Mouse (Mus musculus) CH12.LX (cell line): ENCODE measurements at regions not wholly inside any gene's neighbourhood (a gene's known extent, or its start where the extent isn't known, plus 50 kb on each side); places are given as distances from the start of the nearest gene placed in this dataset.

Source experiments
- DNase-seq: peaks from one replicate; pipeline ENCODE4 v3.0.0-alpha.2; 2013; ENCODE audit errors: extremely low read depth
- H3K27ac ChIP-seq: 2 replicates; pipeline ENCODE4 v1.5.1; 2012; ENCODE audit warnings: low read depth, mild to moderate bottlenecking, control low read depth, moderate library complexity; ENCODE audit not compliant: insufficient read depth
- H3K27me3 ChIP-seq: replicated peaks from 2 replicates; pipeline ENCODE3; 2012; ENCODE audit warnings: inconsistent platforms
- H3K36me3 ChIP-seq, 2 experiments: replicated peaks in 1 of 2; 2 replicates each; pipeline versions ENCODE3 to v1.6.1; 2012; ENCODE audit warnings: inconsistent platforms in 1 of 2, low read length in 1 of 2, mild to moderate bottlenecking in 1 of 2, mixed read lengths in 1 of 2, moderate library complexity in 1 of 2; ENCODE audit not compliant: control insufficient read depth in 1 of 2, insufficient read depth in 1 of 2
- H3K4me1 ChIP-seq, 2 experiments: 2 replicates each; pipeline ENCODE4 v1.6.1; 2012; ENCODE audit warnings: inconsistent platforms in 1 of 2, moderate library complexity in 1 of 2; ENCODE audit not compliant: insufficient read depth in 2 of 2, control insufficient read depth in 1 of 2
- H3K4me2 ChIP-seq: 2 replicates; pipeline ENCODE4 v1.6.1; 2012; ENCODE audit warnings: low read depth, mild to moderate bottlenecking, control low read depth; ENCODE audit not compliant: poor library complexity, insufficient read depth, severe bottlenecking
- H3K4me3 ChIP-seq, 3 experiments: fragments of 150-350 bp in 1 of 3; sonication (generic) in 1 of 3; replicated peaks in 1 of 3; 2 replicates each; pipeline versions ENCODE3 to v1.5.1; 2011 to 2012; ENCODE audit warnings: low read depth in 2 of 3, low read length in 2 of 3, mild to moderate bottlenecking in 2 of 3, moderate library complexity in 2 of 3, control low read depth in 1 of 3, improper control_type of control experiment in 1 of 3, inconsistent platforms in 1 of 3, mixed read lengths in 1 of 3; ENCODE audit not compliant: poor library complexity in 1 of 3
- H3K79me2 ChIP-seq: replicated peaks from 2 replicates; pipeline ENCODE4 v1.6.1; 2012; ENCODE audit warnings: mild to moderate bottlenecking, moderate library complexity; ENCODE audit not compliant: control insufficient read depth, poor library complexity, insufficient read depth, severe bottlenecking; ENCODE audit errors: extremely low read depth
- H3K9ac ChIP-seq: 2 replicates; pipeline ENCODE4 v1.6.1; 2012; ENCODE audit warnings: low read depth, mild to moderate bottlenecking, control low read depth, moderate library complexity; ENCODE audit not compliant: insufficient read depth
- H3K9me3 ChIP-seq: replicated peaks from 2 replicates; pipeline ENCODE3; 2012; ENCODE audit warnings: low read length, inconsistent platforms, mixed read lengths
- BHLHE40 ChIP-seq: IDR thresholded peaks from 2 replicates; pipeline ENCODE4 v1.6.1; 2011; ENCODE audit warnings: mild to moderate bottlenecking, low read depth, low read length, improper control_type of control experiment
- CHD1 ChIP-seq: IDR thresholded peaks from 2 replicates; pipeline ENCODE4 v1.6.1; 2012; ENCODE audit warnings: low read depth, low read length, improper control_type of control experiment, inconsistent platforms
- CHD2 ChIP-seq: IDR thresholded peaks from 2 replicates; pipeline ENCODE4 v1.6.1; 2011; ENCODE audit warnings: low read length, improper control_type of control experiment
- ELF1 ChIP-seq: IDR thresholded peaks from 2 replicates; pipeline ENCODE4 v1.6.1; 2014; ENCODE audit warnings: low read depth, mild to moderate bottlenecking, inconsistent platforms, low read length, improper control_type of control experiment
- GABPA ChIP-seq: IDR thresholded peaks from 2 replicates; pipeline ENCODE4 v1.6.1; 2012; ENCODE audit warnings: low read depth, low read length, improper control_type of control experiment, inconsistent platforms; ENCODE audit not compliant: insufficient replicate concordance
- HCFC1 ChIP-seq: IDR thresholded peaks from 2 replicates; pipeline ENCODE4 v1.6.1; 2012; ENCODE audit warnings: low read depth, mild to moderate bottlenecking, inconsistent platforms, low read length, improper control_type of control experiment
- IRF4 ChIP-seq: IDR thresholded peaks from 2 replicates; pipeline ENCODE4 v1.6.1; 2014; ENCODE audit warnings: low read depth, mild to moderate bottlenecking, inconsistent platforms, low read length, improper control_type of control experiment
- JUN ChIP-seq: IDR thresholded peaks from 2 replicates; pipeline ENCODE4 v1.6.1; 2011; ENCODE audit warnings: low read depth, mild to moderate bottlenecking, low read length, improper control_type of control experiment, moderate library complexity; ENCODE audit not compliant: insufficient read depth
- JUND ChIP-seq: conservative IDR thresholded peaks from 2 replicates; pipeline ENCODE4 v1.6.1; 2011; ENCODE audit warnings: low read depth, low read length, improper control_type of control experiment
- MAFK ChIP-seq: IDR thresholded peaks from 2 replicates; pipeline ENCODE4 v1.6.1; 2011; ENCODE audit warnings: low read length, improper control_type of control experiment; ENCODE audit not compliant: insufficient replicate concordance
- MAX ChIP-seq: IDR thresholded peaks from 2 replicates; pipeline ENCODE4 v1.6.1; 2011; ENCODE audit warnings: low read length, improper control_type of control experiment
- MAZ ChIP-seq: IDR thresholded peaks from 2 replicates; pipeline ENCODE4 v1.6.1; 2012; ENCODE audit warnings: low read depth, mild to moderate bottlenecking, inconsistent platforms, low read length, improper control_type of control experiment, moderate library complexity
- MEF2A ChIP-seq: IDR thresholded peaks from 2 replicates; pipeline ENCODE4 v1.6.1; 2014; ENCODE audit warnings: low read depth, mild to moderate bottlenecking, inconsistent platforms, low read length, improper control_type of control experiment, borderline replicate concordance
- MXI1 ChIP-seq: IDR thresholded peaks from 2 replicates; pipeline ENCODE4 v1.6.1; 2011; ENCODE audit warnings: mild to moderate bottlenecking, low read depth, low read length, improper control_type of control experiment
- MYC ChIP-seq: IDR thresholded peaks from 2 replicates; pipeline ENCODE4 v1.6.1; 2011; ENCODE audit warnings: low read depth, mild to moderate bottlenecking, improper control_type of control experiment, low read length
- NELFE ChIP-seq: IDR thresholded peaks from 2 replicates; pipeline ENCODE4 v1.6.1; 2011; ENCODE audit warnings: low read depth, low read length, improper control_type of control experiment
- NRF1 ChIP-seq: IDR thresholded peaks from 2 replicates; pipeline ENCODE4 v1.6.1; 2014; ENCODE audit warnings: low read depth, mild to moderate bottlenecking, inconsistent platforms, low read length, improper control_type of control experiment, moderate library complexity
- PAX5 ChIP-seq: IDR thresholded peaks from 2 replicates; pipeline ENCODE4 v1.6.1; 2012; ENCODE audit warnings: low read length, inconsistent platforms, mixed read lengths
- POLR2A ChIP-seq: IDR thresholded peaks from 2 replicates; pipeline ENCODE4 v1.6.1; 2011; ENCODE audit warnings: low read depth, mild to moderate bottlenecking, improper control_type of control experiment, low read length
- POLR2AphosphoS2 ChIP-seq: IDR thresholded peaks from 2 replicates; pipeline ENCODE4 v1.6.1; 2011; ENCODE audit warnings: low read depth, low read length, improper control_type of control experiment
- RAD21 ChIP-seq: IDR thresholded peaks from 2 replicates; pipeline ENCODE4 v1.6.1; 2011; ENCODE audit warnings: low read depth, mild to moderate bottlenecking, low read length, improper control_type of control experiment, moderate library complexity
- RCOR1 ChIP-seq: conservative IDR thresholded peaks from 2 replicates; pipeline ENCODE4 v1.6.1; 2012; ENCODE audit warnings: low read depth, mild to moderate bottlenecking, inconsistent platforms, low read length, improper control_type of control experiment
- SIN3A ChIP-seq: IDR thresholded peaks from 2 replicates; pipeline ENCODE4 v1.6.1; 2012; ENCODE audit warnings: low read length, improper control_type of control experiment, inconsistent platforms
- TBP ChIP-seq: conservative IDR thresholded peaks from 2 replicates; pipeline ENCODE4 v1.6.1; 2011; ENCODE audit warnings: low read depth, low read length, improper control_type of control experiment
- TCF12 ChIP-seq: IDR thresholded peaks from 2 replicates; pipeline ENCODE4 v1.6.1; 2014; ENCODE audit warnings: low read depth, mild to moderate bottlenecking, inconsistent platforms, low read length, improper control_type of control experiment
- ZC3H11A ChIP-seq: IDR thresholded peaks from 2 replicates; pipeline ENCODE4 v1.6.1; 2012; ENCODE audit warnings: low read depth, mild to moderate bottlenecking, inconsistent platforms, low read length, improper control_type of control experiment
- ZKSCAN1 ChIP-seq: IDR thresholded peaks from 2 replicates; pipeline ENCODE4 v1.6.1; 2012; ENCODE audit warnings: low read depth, inconsistent platforms, low read length, improper control_type of control experiment, borderline replicate concordance
- ZNF384 ChIP-seq: IDR thresholded peaks from 2 replicates; pipeline ENCODE4 v1.6.1; 2012; ENCODE audit warnings: low read depth, low read length, improper control_type of control experiment, inconsistent platforms
- dilution Hi-C: fragments of 300-500 bp; cut with MboI; formaldehyde crosslinking; loops from 2 replicates; pipeline ENCODE4 v1.14.3; 2020; ENCODE audit warnings: low sequenced_read_pairs; ENCODE audit not compliant: extremely low pct_unique_long_range_greater_than_20kb, extremely low pct_ligation_motif_present
- in situ Hi-C: fragments of 300-500 bp; cut with MboI; formaldehyde crosslinking; loops from 3 replicates; pipeline ENCODE4 v1.14.3; 2019; ENCODE audit warnings: low sequenced_read_pairs, low pct_ligation_motif_present, low pct_unique_long_range_greater_than_20kb, mixed read lengths

DNA sequence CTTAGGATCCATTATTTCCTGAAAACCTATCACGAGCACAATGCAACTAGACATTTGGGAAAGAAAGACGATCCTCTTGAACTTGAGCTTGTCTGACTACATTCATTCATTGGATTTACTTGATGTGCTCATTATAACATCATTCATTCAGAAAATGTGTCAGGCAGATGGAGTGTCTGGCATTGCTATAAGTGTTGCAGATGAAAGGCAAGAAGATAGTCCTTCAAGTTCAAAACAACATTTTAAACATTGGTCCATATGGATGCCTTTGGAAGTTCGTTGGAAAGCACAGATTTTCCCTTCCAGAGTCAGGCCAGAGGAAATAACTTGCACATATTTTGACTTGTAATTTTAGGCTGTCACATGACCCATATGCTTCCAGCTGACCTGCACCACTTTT lies 255.2 kb upstream of the Rbfox1 start:
- no peak for TF ChIP-seq RAD21
- no peak for TF ChIP-seq ZKSCAN1
- no peak for TF ChIP-seq RCOR1
- no peak for TF ChIP-seq HCFC1
- TF ChIP-seq POLR2AphosphoS2: no peak
- no peak for TF ChIP-seq CHD1
- no peak for TF ChIP-seq NRF1
- TF ChIP-seq TBP: no peak
- no peak for TF ChIP-seq CHD2
- no peak for TF ChIP-seq MAZ
- TF ChIP-seq JUN: no peak
- TF ChIP-seq ZC3H11A: no peak
- TF ChIP-seq MAX: no peak
- TF ChIP-seq NELFE: no peak
- no peak for TF ChIP-seq MEF2A
- no peak for TF ChIP-seq POLR2A
- TF ChIP-seq BHLHE40: no peak
- no peak for TF ChIP-seq GABPA
- TF ChIP-seq, all 38 proteins: peak for 0
- Histone ChIP-seq H3K27me3 (peaks cover 26% of the 10 kb centered on the region), H3K4me1 (peaks cover 0 to 6% of the 10 kb centered on the region in 2 experiments; a peak in 2 of 4 replicates), H3K4me3 (no peak overlapping the region), H3K9me3 (no peaks in the 10 kb centered on the region), H3K79me2 (no peaks in the 10 kb centered on the region), H3K4me2 (no peak overlapping the region), H3K9ac (no peak overlapping the region), H3K36me3 (no peaks in the 10 kb centered on the region), H3K27ac (no peak overlapping the region)
- no peak for DNase-seq
- dilution Hi-C loops (no loop called here), in situ Hi-C loops (no loop called here)

DNA sequence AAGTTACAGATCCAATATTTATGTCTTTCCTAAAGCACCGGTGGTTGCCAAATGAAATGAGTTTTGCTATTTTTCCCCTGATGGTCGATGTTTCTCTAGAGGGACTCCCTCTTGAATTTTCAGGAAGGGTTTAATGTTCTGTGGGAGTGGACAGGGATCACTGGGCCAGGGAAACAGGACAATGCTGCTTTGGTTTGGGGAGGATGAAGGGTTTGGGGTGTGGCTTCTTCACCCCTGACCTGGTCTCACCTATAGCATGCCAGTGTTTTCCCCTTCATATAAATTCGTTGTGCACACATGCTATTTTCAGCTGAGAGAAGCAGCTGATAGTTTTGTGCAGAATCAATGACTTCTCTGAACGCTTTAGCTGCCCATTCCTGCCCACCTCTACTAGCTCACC lies 257.2 kb upstream of the Rbfox1 start:
- Histone ChIP-seq H3K27ac (no peak overlapping the region), H3K9me3 (no peaks in the 10 kb centered on the region)
- TF ChIP-seq IRF4 (no peak), MYC (no peak), TCF12 (no peak), JUN (no peak), JUND (no peak), CHD1 (no peak), MXI1 (no peak), ZNF384 (no peak), ZKSCAN1 (no peak), MAFK (no peak), POLR2AphosphoS2 (no peak), PAX5 (no peak), NELFE (no peak), SIN3A (no peak), GABPA (no peak), RCOR1 (no peak), ELF1 (no peak)
- TF ChIP-seq, all 38 proteins: peak for 0
- Histone ChIP-seq H3K36me3 (no peaks in the 10 kb centered on the region), H3K4me2 (no peak overlapping the region), H3K4me3 (no peak overlapping the region), H3K27me3 (peaks cover 40% of the 10 kb centered on the region), H3K79me2 (no peaks in the 10 kb centered on the region), H3K4me1 (peaks cover 0 to 6% of the 10 kb centered on the region in 2 experiments; a peak in 2 of 4 replicates), H3K9ac (no peak overlapping the region)
- dilution Hi-C loops (no loop called here), in situ Hi-C loops (no loop called here)
- no peak for DNase-seq
